Mouse (Mus musculus) gastrocnemius, postnatal 4 days (tissue): ENCODE measurements at regions not wholly inside any gene's neighbourhood (a gene's known extent, or its start where the extent isn't known, plus 50 kb on each side); places are given as distances from the start of the nearest gene placed in this dataset.

Source experiments
- DNase-seq, 2 experiments: peaks; one replicate each; pipeline ENCODE4 v3.0.0; 2021 to 2022; ENCODE audit warnings: low spot score in 2 of 2, mixed read lengths in 2 of 2

DNA sequence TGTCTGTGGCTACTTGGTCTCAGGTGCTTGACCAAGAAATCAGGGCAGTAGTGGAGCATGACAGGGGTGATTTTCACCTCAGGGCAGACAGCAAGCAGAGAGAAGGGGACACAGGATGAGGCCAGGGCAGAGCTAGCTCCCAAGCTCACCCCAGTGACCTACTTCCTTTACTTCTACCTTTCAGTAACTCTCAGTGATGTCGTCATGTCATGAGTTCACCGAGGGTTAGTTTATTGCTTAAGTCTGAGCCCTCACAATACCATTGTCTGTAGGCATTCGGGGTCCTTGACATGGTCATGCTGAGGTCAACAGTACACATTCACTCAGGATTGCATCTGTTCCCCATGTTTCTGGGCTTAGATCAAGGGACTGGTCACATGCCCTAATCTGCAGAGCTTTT, 108.5 kb downstream of the Cxcl12 start:
- DNase-seq: no peak

DNA sequence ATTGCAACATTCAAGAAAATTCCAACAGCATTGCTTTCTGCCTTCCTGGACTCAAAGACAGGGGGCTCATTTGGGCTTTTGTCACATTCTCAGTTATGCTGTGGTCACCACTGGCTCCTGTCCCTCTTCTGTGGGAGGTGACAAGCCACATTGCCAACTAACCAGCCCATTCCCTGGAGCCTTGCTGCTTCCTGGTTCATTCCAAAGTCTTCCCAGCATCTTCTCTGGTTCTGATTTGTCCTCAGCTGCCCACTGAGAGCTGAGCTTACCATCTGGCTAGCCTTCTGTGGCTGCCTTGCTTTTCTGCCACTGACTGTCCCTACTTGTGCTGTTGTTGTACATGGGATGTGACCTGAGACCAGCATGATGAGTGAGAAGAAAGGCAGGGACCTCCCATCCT, 111.0 kb downstream of the Cxcl12 start:
- DNase-seq: no peak

- no peak for DNase-seq
Measured at GRCm38 (mm10) chr6:117279786-117280411, 111.6 kb downstream of the Cxcl12 start.

DNA sequence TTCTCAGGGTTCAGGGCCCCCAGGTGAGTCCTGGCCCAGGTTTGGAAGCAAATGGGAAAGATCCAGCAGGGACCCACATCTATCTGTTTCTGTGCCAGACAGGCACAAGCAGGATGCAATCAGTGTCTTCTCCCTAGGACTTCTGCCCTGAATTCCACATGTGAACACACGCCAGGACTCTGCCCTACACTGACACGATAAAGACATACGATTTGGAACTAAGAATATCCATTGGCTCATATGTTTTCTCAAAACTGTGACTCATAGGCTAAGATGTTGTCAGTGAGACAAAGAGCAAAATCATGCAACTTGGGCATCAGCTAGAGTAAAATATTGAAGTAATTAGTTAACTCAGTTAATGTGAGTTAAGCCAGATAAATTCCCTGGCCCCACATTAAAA, 112.6 kb downstream of the Cxcl12 start:
- no peak for DNase-seq

DNA sequence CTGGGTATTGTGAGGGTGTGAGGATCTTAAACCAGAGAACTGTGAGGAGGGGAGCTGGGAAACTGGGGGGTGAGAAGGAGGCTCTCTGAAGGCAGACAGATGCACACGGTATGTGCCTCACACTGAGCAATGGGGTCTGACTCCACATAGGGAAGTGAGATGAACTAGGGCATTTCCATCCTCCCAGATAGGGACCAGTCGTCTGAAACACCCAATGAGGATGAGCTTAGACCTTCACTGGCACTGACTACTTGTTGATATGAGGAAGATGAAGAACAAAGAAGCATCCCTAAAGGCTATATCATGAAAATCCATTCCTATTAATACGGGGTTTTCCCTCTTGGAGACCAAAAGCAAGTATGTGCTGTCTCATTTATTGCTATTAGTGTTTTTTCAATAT, 115.3 kb downstream of the Cxcl12 start:
- no peak for DNase-seq

DNA sequence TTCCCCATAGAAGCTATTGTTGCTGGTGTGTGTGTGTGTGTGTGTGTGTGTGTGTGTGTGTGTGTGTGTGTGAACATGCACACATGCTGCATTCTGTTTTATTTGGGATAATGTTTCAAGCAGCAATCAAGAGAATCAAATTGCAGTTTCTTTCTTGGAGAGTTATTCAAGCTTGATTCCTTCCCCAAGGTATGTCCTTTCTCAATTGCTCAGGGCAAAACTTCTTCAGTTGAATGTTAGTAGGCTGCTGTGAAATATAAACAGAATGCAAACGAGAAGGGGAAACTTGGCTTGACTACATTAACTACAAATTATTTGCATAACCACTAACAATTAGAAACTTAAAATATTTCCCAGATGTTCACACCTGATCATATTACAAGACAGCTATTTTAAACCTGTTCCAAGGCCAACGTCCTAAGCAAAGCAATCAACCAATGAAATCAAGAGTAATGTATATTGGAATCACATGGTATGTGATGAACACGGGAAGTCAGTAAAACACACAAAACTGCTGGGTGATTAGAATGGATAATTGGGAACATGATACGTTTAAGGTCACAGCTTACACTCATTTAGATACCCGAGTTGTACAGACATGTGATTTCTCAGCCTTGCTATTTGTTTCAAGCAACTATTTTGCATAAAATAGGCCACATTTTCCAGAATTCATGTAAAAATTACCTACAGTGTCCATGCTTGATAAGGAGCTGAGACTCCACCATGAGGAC, 116.2 kb downstream of the Cxcl12 start:
- DNase-seq: no peak

DNA sequence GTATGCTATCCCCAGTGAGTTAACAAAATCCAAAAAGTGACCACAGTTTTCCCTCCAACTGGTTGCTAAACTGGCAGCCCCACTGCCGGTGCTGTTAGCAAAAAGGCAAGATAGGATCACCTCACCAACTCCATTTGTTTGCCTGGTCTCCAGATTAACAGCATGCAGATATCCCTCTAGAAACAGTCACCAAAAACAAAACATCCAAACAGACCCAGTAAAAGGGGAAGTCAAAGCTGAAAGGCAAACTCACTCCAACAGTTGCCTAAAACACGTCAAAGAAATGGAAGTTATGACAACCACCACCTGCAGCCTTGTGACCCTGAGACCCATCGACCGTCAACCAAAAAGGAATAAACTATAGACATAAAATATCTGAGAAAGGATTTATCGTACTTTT, 119.1 kb downstream of the Cxcl12 start:
- no peak for DNase-seq

GRCm38 (mm10) chr6:117293780-117294465, 125.6 kb downstream of the Cxcl12 start:
- DNase-seq: no peak

GRCm38 (mm10) chr6:117297918-117298317, 129.6 kb downstream of the Cxcl12 start:
- no peak for DNase-seq

- no peak for DNase-seq
Measured at GRCm38 (mm10) chr6:117299503-117300288, 131.4 kb downstream of the Cxcl12 start.

- no peak for DNase-seq
Measured at GRCm38 (mm10) chr6:117303361-117303760, 135.0 kb downstream of the Cxcl12 start.

DNA sequence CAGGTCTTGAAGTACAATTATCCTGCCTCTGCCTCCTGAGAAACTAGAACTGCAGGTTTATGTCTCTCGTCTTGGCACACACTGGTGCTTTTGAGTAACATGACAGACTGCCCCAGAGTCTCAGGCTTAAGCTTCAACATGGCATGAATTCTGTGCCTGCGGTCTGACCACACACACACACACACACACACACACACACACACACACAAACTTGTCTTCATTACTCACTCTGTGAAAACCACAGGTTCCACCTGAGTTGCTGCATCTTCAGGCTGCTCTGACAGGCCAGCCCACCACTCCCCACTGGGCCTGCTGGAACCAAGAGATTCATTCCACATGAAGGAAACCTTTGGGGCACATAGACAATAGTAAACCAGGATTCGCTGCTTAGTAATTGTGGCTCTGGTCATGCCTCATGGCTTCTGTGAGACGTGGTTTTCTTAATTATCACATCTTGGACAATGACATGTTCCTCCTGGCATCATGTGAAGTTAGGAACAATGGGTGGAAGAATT, 137.5 kb downstream of the Cxcl12 start:
- DNase-seq: no peak

GRCm38 (mm10) chr6:117308636-117309035, 140.3 kb downstream of the Cxcl12 start:
- DNase-seq: no peak

GRCm38 (mm10) chr6:117312891-117313781, 144.8 kb downstream of the Cxcl12 start:
- peak in 1 of 2 experiments; percentile 2 for DNase-seq

DNA sequence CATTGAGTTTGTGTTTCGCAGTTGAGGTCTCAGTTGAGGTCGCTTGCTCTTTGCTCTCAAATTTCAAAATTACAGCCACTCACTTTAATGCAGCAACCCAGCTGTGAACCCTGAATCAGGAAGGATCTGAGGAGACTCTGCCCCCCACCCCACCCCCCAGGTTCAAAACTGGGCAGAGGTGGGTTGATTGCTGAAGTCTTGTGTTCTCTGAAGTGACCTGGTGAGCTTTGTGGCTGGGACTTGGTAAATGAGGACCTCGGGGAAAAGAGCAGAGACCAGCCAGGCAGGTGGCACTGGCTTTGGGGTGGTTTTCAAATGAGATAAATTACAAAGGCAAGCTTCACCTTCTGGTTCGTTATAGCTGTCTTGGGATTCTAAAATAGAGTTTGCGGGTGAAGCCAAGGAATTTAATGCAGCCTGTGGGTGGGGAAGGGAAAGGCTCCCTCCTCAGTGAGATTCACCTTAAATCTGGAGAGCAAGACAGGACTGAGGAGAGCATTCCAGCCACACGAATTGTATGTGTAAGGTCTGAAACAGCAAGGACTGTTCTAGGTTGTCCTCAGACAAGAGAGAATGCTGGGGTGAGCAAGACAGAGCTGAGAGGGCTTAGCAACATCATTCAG, 145.7 kb downstream of the Cxcl12 start:
- DNase-seq: no peak

DNA sequence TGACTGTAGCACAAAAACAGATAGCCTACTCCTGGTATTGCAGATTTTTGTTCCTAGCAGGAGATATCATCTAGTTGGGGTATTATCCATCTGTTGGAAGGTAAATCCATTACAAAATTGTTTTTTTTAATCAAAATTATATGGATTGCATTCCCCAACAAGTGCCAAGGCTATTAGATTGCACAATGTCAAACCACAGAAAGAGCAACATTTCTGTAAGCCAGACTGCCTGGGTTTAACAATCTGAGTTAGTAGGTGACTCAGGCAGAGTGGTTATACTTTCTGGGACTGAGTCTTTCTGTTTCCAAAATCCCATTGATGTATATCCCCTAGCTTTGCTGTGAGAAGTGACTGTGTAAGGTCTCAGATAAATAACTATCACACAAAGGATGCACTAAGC, 155.0 kb downstream of the Cxcl12 start:
- DNase-seq: no peak

GRCm38 (mm10) chr6:117323850-117324249, 155.5 kb downstream of the Cxcl12 start:
- no peak for DNase-seq

GRCm38 (mm10) chr6:117326835-117327775, 158.8 kb downstream of the Cxcl12 start:
- DNase-seq: no peak
